Mouse (Mus musculus) gastrocnemius, postnatal 14 days (tissue): ENCODE results near the gene Olfr811. TPM values are rescaled to one million over a fixed set of nuclear protein-coding genes. Genes with fewer than 3 reads are reported as not detected.

Experiments used
- DNase-seq: peaks from one replicate; pipeline ENCODE4 v3.0.0; 2021; ENCODE audit warnings: mixed read lengths
- intact Hi-C: fragments of 180-260 bp; cut with DNase I; formaldehyde crosslinking; loops from one replicate; pipeline ENCODE4 v1.15.1; 2025; ENCODE audit warnings: low total_unique reads
- long read RNA-seq, 2 experiments: library from polyadenylated mRNA; stranded (forward); transcript quantifications; one replicate each; pipeline ENCODE4 v2.0.0; 2021
- total RNA-seq, 2 experiments: library from RNA; stranded (reverse); gene quantifications; 2 replicates each; pipeline ENCODE4 v1.2.3; 2021

Olfr811 gene
- not detected for total RNA-seq
- long read RNA-seq, experiment 1: 0 reads
- long read RNA-seq, experiment 2: 0 reads

DNA sequence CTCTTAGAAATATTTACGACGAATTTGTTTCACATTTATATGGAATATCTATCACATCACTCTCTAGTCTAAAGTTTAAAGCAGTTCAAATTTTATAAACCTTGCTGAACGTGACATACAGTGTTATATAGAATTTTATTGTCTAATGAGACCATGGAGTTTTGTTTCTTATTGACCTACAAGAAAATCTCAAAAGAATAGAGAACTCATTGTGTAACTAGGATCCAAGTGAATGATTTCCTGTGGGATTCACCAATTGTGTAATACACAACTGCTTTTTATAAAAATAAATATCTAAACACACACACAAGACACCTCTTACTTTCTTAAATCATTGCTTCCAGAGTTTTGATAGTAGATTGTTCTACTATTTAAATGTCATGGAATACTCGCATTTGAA is at the start of gene Olfr811:
Gene Olfr811, minus strand, starts transcription at position 101 of the 400 bp plus-strand sequence.
- no peak for DNase-seq
- intact Hi-C loops: no loop called here

DNA sequence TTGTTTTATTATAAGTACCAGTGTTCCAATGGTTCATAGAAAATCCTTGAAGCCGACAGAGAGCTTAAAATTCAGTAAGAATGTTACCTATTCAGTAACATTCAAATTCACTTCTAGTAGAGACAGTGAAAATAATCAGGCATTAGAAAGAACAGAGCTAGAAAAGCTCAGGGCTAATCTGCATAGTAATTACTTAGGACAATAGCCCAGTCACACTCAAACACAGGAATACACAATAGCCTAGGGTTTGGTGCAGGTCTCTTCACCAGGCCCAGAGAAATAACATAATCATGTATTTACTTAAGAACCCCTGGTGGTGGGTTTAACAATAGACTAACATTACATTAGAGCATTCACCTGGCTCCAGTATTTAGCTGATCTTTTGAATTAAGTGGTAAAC is 43.1 kb upstream of the Olfr811 start:
- intact Hi-C loops: no loop called here
- no peak for DNase-seq

- intact Hi-C loops: no loop called here
- DNase-seq: no peak
These were observed 41.8 kb upstream of the Olfr811 start, which contains the start of gene Olfr812 for GRCm38 (mm10) chr10:129845994-129846393. Gene Olfr812, minus strand, starts transcription at chr10:129846094.

GRCm38 (mm10) chr10:129794817-129795216 is 9.4 kb downstream of the Olfr811 start, which contains the start of gene Olfr810:
Gene Olfr810, minus strand, starts transcription at chr10:129794917.
- no peak for DNase-seq

DNA sequence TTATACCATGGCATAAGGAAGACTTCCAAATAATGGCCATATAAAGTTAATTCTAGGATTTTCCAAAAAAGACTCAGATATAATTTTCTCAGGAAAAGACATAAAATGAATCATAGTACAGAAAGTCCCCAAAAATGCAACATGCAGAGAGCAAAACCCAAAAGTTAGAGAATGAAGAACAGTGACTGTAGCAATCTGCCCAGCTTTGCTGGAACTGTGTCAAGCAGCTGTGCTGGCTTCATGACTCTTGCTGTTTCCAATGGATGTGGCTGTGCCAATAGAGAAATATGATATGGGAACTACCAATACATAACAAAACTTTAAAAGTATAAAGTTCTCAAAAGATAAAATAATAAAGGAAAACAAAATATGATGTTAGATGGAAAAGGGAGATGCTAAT is 26.1 kb downstream of the Olfr811 start:
- intact Hi-C loops: no loop called here
- DNase-seq: peak; percentile 38

More at GRCm38 (mm10) chr10:129794817-129795216, 9.4 kb downstream of the Olfr811 start, which contains the start of gene Olfr810:
- intact Hi-C loops: no loop called here

GRCm38 (mm10) chr10:129774338-129774737 is 29.9 kb downstream of the Olfr811 start, which contains the start of gene Olfr809:
Gene Olfr809, plus strand, starts transcription at chr10:129774638.
- DNase-seq: no peak

DNA sequence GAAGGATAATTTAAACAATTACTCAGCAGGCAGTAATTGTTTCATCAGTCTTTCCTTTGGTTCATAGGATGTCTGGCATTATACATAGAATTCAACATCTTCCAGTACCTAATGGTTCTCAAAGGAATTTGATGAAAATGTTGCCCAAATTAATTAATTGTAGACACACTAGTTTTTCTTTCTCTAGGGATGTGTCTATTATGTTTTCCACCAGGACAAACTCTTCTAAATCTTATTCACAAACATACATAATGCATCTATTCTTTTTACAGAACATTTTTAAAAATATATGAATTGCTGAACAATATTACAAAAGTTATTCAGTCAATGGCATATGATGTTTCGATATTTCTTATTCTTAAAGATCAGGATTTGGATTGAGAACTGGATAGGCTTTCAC is 39.0 kb downstream of the Olfr811 start, which contains the start of gene Olfr808:
Gene Olfr808, plus strand, starts transcription at position 301 of the 400 bp plus-strand sequence.
- DNase-seq: no peak
- intact Hi-C loops: no loop called here

More at GRCm38 (mm10) chr10:129774338-129774737, 29.9 kb downstream of the Olfr811 start, which contains the start of gene Olfr809:
- intact Hi-C loops: no loop called here

GRCm38 (mm10) chr10:129757693-129758092 is 46.5 kb downstream of the Olfr811 start, which contains the start of gene Olfr807:
Gene Olfr807, minus strand, starts transcription at chr10:129757793.
- intact Hi-C loops: no loop called here
- DNase-seq: no peak

Other genes with a start within 250 kb of the Olfr811 start
- not detected for gene Olfr794, start 236.7 kb downstream of the Olfr811 start, total RNA-seq
- not detected for gene Olfr796, start 191.8 kb downstream of the Olfr811 start, total RNA-seq
- gene Olfr798, start 176.5 kb downstream of the Olfr811 start, total RNA-seq: not detected
- gene Olfr799, start 166.9 kb downstream of the Olfr811 start, total RNA-seq: not detected
- not detected for gene Olfr800, start 146.7 kb downstream of the Olfr811 start, total RNA-seq
- not detected for gene Olfr801, start 130.5 kb downstream of the Olfr811 start, total RNA-seq
- gene Olfr802, start 116.2 kb downstream of the Olfr811 start, total RNA-seq: not detected
- not detected for gene Olfr803, start 110.1 kb downstream of the Olfr811 start, total RNA-seq
- not detected for gene Olfr804, start 101.2 kb downstream of the Olfr811 start, total RNA-seq
- gene Olfr805, start 75.0 kb downstream of the Olfr811 start, total RNA-seq: not detected
- gene Olfr806, start 62.5 kb downstream of the Olfr811 start, total RNA-seq: not detected
- not detected for gene Olfr807, start 46.6 kb downstream of the Olfr811 start, total RNA-seq
- gene Olfr808, start 38.9 kb downstream of the Olfr811 start, total RNA-seq: not detected
- gene Olfr809, start 29.8 kb downstream of the Olfr811 start, total RNA-seq: not detected
- gene Olfr810, start 9.5 kb downstream of the Olfr811 start, total RNA-seq: not detected
- gene Olfr812, start 41.7 kb upstream of the Olfr811 start, total RNA-seq: not detected
- gene Olfr813, start 51.0 kb upstream of the Olfr811 start, total RNA-seq: not detected
- gene Olfr814, start 75.5 kb upstream of the Olfr811 start, total RNA-seq: not detected
- gene Olfr815, start 101.5 kb upstream of the Olfr811 start, total RNA-seq: not detected
- gene Olfr816, start 111.2 kb upstream of the Olfr811 start, total RNA-seq: not detected
- gene Olfr818, start 144.7 kb upstream of the Olfr811 start, total RNA-seq: not detected
- gene Olfr819, start 162.9 kb upstream of the Olfr811 start, total RNA-seq: not detected
- gene Olfr247, start 171.7 kb upstream of the Olfr811 start, total RNA-seq: not detected
- gene Gm10310, start 180.7 kb upstream of the Olfr811 start, total RNA-seq: not detected
- not detected for gene Olfr820, start 208.2 kb upstream of the Olfr811 start, total RNA-seq
- gene Olfr821, start 226.0 kb upstream of the Olfr811 start, total RNA-seq: not detected